Mouse (Mus musculus): ENCODE results near the gene Irgc1. TPM values are rescaled to one million over a fixed set of nuclear protein-coding genes. Genes with fewer than 3 reads are reported as not detected.

The Irgc1 gene
- polyA plus RNA-seq, 1 experiment from 2014 or later = not detected

DNA sequence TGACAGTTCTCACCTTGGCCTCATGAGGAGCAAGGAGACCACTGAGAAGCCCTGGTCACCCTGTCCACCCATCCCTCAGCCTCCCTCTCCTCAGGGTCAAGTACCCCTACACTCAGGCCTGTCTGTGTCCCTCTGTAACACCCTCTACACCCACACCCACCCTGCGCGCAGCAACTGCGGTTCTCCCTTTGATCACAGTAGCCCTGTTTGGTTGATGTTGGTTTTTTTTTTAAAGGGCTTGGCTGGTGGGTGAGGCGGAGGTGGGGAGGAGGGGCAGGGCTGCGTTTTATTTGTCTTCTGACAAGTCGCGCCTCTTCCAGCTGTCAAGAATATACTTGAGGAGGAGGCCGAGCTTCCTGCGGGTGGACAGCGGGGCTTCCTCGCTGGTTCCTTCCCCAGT lies 20.4 kb downstream of the Irgc1 start:
- 77% methylated on average over 11 of the region's 11 CpGs for WGBS
- no peak for DNase-seq (ENCODE audit: low spot score)
- Histone ChIP-seq H3K27me3 (replicated peaks; ENCODE audit: control insufficient read depth, insufficient read depth, low read length) (no peaks in the 10 kb centered on the region), H3K4me2 (ENCODE audit: low read length) (no peak overlapping the region), H3K9me3 (replicated peaks; ENCODE audit: control insufficient read depth, low read length) (no peaks in the 10 kb centered on the region), H3K4me1 (ENCODE audit: control insufficient read depth, insufficient read depth, low read length) (no peaks in the 10 kb centered on the region), H3K9ac (ENCODE audit: low read length) (no peak overlapping the region), H3K27ac (ENCODE audit: low read depth, low read length) (no peak overlapping the region), H3K36me3 (ENCODE audit: control insufficient read depth, insufficient read depth, low read length) (no peaks in the 10 kb centered on the region), H3K4me3 (ENCODE audit: low read depth, low read length) (no peak overlapping the region)
- ATAC-seq = no peak

DNA sequence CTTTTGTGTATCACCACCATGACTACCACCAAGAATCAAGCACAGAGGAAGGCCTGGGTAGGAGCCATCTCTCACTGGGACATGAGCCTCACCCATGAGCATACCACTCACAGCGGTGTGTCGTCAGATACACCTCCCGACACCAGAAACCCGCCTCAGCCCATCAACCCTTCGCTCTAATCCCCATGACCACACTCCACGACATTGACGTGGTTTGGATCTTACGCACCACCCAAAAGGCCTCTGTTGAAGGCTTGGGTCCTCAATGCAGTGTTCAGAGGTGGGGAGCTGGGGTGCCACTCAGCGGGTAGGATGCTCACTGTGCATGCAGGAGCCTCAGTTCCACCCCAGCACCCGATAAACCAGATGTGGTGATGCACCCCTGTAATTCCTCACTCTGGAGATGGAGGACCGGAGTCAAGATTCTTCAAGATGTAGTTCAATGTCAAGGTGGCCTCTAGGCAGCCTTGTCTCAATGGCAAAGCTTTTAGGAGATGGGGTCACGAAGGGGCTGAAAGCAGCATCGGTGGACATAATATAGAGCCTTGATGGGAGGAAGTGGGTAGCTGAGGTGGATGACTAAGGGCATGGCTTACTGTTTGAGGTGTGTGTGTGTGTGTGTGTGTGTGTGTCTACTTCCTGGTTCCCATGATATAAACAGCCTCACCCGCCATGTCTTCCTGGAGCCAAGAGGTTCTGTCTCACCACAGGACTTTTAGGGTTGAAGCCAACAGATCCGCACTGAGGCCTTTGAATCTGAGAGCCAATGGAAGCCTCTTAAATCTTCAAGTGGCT lies 21.3 kb downstream of the Irgc1 start:
- no peak overlapping the region for H3K9ac ChIP-seq (ENCODE audit: low read length)
- H3K27ac ChIP-seq (ENCODE audit: low read depth, low read length) = no peak overlapping the region
- WGBS = 94% methylated on average over 15 of the region's 15 CpGs
- no peak overlapping the region for H3K4me3 ChIP-seq (ENCODE audit: low read depth, low read length)
- H3K36me3 ChIP-seq (ENCODE audit: control insufficient read depth, insufficient read depth, low read length) = no peaks in the 10 kb centered on the region
- DNase-seq (ENCODE audit: low spot score) (no peak), ATAC-seq (no peak)
- H3K4me1 ChIP-seq (ENCODE audit: control insufficient read depth, insufficient read depth, low read length) = no peaks in the 10 kb centered on the region
- no peak overlapping the region for H3K4me2 ChIP-seq (ENCODE audit: low read length)
- no peaks in the 10 kb centered on the region for H3K9me3 ChIP-seq (replicated peaks; ENCODE audit: control insufficient read depth, low read length)
- H3K27me3 ChIP-seq (replicated peaks; ENCODE audit: control insufficient read depth, insufficient read depth, low read length) = no peaks in the 10 kb centered on the region

GRCm38 (mm10) chr7:24429413-24430112 lies 22.5 kb downstream of the Irgc1 start:
- no peaks in the 10 kb centered on the region for H3K4me1 ChIP-seq (ENCODE audit: control insufficient read depth, insufficient read depth, low read length)
- peak overlapping the region; percentile 56; the same call in 1 of the 2 replicates for H3K27ac ChIP-seq (ENCODE audit: low read depth, low read length)
- no peak overlapping the region for H3K4me2 ChIP-seq (ENCODE audit: low read length)
- H3K9me3 ChIP-seq (replicated peaks; ENCODE audit: control insufficient read depth, low read length) = no peaks in the 10 kb centered on the region
- no peak overlapping the region for H3K4me3 ChIP-seq (ENCODE audit: low read depth, low read length)
- H3K36me3 ChIP-seq (ENCODE audit: control insufficient read depth, insufficient read depth, low read length) = no peaks in the 10 kb centered on the region
- ATAC-seq (peak; percentile 74; the same call in 1 of the 2 replicates), DNase-seq (ENCODE audit: low spot score) (peak; percentile 83)
- no peaks in the 10 kb centered on the region for H3K27me3 ChIP-seq (replicated peaks; ENCODE audit: control insufficient read depth, insufficient read depth, low read length)
- no peak overlapping the region for H3K9ac ChIP-seq (ENCODE audit: low read length)
- 62% methylated on average over 16 of the region's 16 CpGs for WGBS

GRCm38 (mm10) chr7:24428725-24429124 lies 23.4 kb downstream of the Irgc1 start:
- Histone ChIP-seq H3K4me2 (ENCODE audit: low read length) (no peak overlapping the region), H3K27ac (ENCODE audit: low read depth, low read length) (peak overlapping the region; percentile 56; the same call in 1 of the 2 replicates), H3K4me3 (ENCODE audit: low read depth, low read length) (no peak overlapping the region), H3K9me3 (replicated peaks; ENCODE audit: control insufficient read depth, low read length) (no peaks in the 10 kb centered on the region), H3K9ac (ENCODE audit: low read length) (no peak overlapping the region), H3K27me3 (replicated peaks; ENCODE audit: control insufficient read depth, insufficient read depth, low read length) (no peaks in the 10 kb centered on the region), H3K4me1 (ENCODE audit: control insufficient read depth, insufficient read depth, low read length) (no peaks in the 10 kb centered on the region), H3K36me3 (ENCODE audit: control insufficient read depth, insufficient read depth, low read length) (peaks cover under 1% of the 10 kb centered on the region; the same call in 1 of the 2 replicates)
- DNase-seq (ENCODE audit: low spot score) (no peak), ATAC-seq (no peak)
- 83% methylated on average over 5 of the region's 5 CpGs for WGBS

DNA sequence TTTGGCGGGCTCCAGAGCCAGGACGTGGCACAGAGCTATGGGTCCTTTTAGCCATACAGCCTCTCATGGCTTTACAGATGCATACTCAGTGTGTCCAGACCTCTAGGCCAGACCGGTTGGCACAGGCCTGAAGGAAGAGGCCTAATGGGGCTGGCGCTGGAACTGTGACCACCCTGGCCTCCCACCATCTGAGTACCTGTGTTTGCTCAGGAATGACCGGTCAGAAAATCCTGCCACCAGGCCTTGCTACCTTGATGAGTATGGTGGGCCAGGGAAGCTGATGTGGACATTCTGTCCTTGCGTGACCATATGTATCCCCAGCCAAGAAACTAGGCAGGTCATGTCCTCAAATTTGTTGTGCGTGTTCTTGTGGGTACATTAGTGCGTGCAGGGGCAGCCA lies 24.9 kb downstream of the Irgc1 start:
- DNase-seq (ENCODE audit: low spot score) (no peak), ATAC-seq (no peak)
- Histone ChIP-seq H3K9me3 (replicated peaks; ENCODE audit: control insufficient read depth, low read length) (no peaks in the 10 kb centered on the region), H3K27me3 (replicated peaks; ENCODE audit: control insufficient read depth, insufficient read depth, low read length) (no peaks in the 10 kb centered on the region), H3K4me3 (ENCODE audit: low read depth, low read length) (no peak overlapping the region), H3K36me3 (ENCODE audit: control insufficient read depth, insufficient read depth, low read length) (peaks cover 12% of the 10 kb centered on the region; the same call in 1 of the 2 replicates), H3K4me2 (ENCODE audit: low read length) (no peak overlapping the region), H3K27ac (ENCODE audit: low read depth, low read length) (no peak overlapping the region), H3K9ac (ENCODE audit: low read length) (no peak overlapping the region), H3K4me1 (ENCODE audit: control insufficient read depth, insufficient read depth, low read length) (no peaks in the 10 kb centered on the region)
- WGBS = 96% methylated on average over 8 of the region's 8 CpGs

- DNase-seq (ENCODE audit: low spot score) (no peak), ATAC-seq (no peak)
- H3K4me2 ChIP-seq (ENCODE audit: low read length) = no peak overlapping the region
- no peaks in the 10 kb centered on the region for H3K9me3 ChIP-seq (replicated peaks; ENCODE audit: control insufficient read depth, low read length)
- H3K36me3 ChIP-seq (ENCODE audit: control insufficient read depth, insufficient read depth, low read length) = peaks cover 24% of the 10 kb centered on the region; the same call in 1 of the 2 replicates
- H3K9ac ChIP-seq (ENCODE audit: low read length) = no peak overlapping the region
- no peak overlapping the region for H3K27ac ChIP-seq (ENCODE audit: low read depth, low read length)
- H3K4me3 ChIP-seq (ENCODE audit: low read depth, low read length) = no peak overlapping the region
- H3K27me3 ChIP-seq (replicated peaks; ENCODE audit: control insufficient read depth, insufficient read depth, low read length) = no peaks in the 10 kb centered on the region
- H3K4me1 ChIP-seq (ENCODE audit: control insufficient read depth, insufficient read depth, low read length) = no peaks in the 10 kb centered on the region
- WGBS = 85% methylated on average over 9 of the region's 9 CpGs
Observed at GRCm38 (mm10) chr7:24425919-24426318, 26.2 kb downstream of the Irgc1 start.

DNA sequence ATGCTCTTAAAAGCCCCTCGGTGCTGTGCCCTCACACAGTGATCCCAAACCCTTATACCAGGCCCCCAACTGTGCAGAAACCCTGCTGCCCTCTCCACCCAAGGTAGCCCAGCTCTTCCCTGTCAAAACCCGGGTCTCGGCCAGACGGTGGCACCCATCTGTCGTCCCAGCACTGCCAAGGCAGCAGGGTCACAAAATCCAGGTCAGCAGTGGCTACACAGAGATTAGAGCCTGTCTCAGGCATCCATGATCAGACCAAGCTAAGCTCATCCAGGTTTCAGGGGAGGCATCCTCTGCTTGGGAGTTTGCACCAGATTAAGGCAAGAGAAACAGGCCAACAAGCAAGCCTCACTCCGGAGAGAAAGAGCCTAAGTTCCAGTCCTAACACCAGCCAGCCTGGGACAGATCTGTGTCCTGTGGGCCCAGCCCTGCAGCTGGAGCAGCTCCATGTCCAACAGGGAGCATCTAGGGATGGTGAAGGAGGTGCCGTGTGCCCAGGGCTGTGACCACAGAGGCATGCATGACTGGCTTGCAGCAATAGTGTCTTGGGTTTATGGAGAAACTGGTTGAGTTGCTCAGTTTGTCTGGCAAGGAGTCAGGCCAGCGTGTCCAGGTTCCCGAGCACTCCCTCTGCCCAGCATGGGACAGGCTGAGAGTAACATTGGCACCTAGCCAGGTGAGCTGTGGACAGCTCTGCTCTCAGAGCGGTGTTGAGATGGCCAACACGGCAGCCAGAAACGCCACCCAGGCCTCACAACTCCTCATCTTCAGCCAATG lies 28.0 kb downstream of the Irgc1 start:
- Histone ChIP-seq H3K4me1 (ENCODE audit: control insufficient read depth, insufficient read depth, low read length) (no peaks in the 10 kb centered on the region), H3K9me3 (replicated peaks; ENCODE audit: control insufficient read depth, low read length) (no peaks in the 10 kb centered on the region), H3K27ac (ENCODE audit: low read depth, low read length) (no peak overlapping the region), H3K9ac (ENCODE audit: low read length) (no peak overlapping the region), H3K27me3 (replicated peaks; ENCODE audit: control insufficient read depth, insufficient read depth, low read length) (no peaks in the 10 kb centered on the region), H3K4me2 (ENCODE audit: low read length) (no peak overlapping the region), H3K4me3 (ENCODE audit: low read depth, low read length) (no peak overlapping the region), H3K36me3 (ENCODE audit: control insufficient read depth, insufficient read depth, low read length) (peaks cover 29% of the 10 kb centered on the region; the same call in 1 of the 2 replicates)
- ATAC-seq = no peak
- 84% methylated on average over 12 of the region's 12 CpGs for WGBS
- peak; percentile 20 for DNase-seq (ENCODE audit: low spot score)

DNA sequence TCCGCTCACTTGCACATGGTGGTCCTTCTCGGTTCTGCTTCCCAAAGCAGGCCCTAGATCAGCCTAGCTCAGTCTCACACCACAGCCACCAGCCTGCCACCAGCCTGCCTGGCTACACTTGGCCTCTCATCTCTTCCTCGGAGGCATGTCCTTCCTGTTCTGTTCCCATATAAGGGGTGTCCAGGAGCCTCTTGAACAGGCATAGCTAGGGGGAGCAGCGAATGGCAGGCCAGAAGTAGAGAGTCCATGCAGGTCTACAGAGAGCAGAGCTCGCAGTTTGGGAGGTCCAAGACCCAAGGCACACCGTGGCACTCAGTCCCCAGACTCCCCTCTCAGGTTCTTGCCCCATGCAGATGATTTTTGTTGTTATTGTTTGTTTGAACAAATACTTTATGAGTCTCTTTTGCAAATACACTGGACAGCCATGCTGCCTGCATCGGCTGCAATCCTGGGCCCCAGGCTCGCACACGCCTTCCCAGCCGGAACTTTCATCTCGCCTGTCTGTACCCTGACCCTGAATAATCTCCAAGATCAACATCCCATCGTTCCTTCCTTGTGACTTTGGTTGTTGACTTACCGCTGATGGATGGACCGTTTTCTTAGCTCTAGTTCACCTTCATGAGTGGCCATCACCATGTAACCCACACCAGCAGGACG lies 28.9 kb downstream of the Irgc1 start:
- Histone ChIP-seq H3K4me2 (ENCODE audit: low read length) (no peak overlapping the region), H3K27ac (ENCODE audit: low read depth, low read length) (no peak overlapping the region), H3K4me3 (ENCODE audit: low read depth, low read length) (no peak overlapping the region), H3K9me3 (replicated peaks; ENCODE audit: control insufficient read depth, low read length) (no peaks in the 10 kb centered on the region), H3K36me3 (ENCODE audit: control insufficient read depth, insufficient read depth, low read length) (peaks cover 29% of the 10 kb centered on the region; the same call in 1 of the 2 replicates), H3K4me1 (ENCODE audit: control insufficient read depth, insufficient read depth, low read length) (no peaks in the 10 kb centered on the region), H3K9ac (ENCODE audit: low read length) (no peak overlapping the region), H3K27me3 (replicated peaks; ENCODE audit: control insufficient read depth, insufficient read depth, low read length) (no peaks in the 10 kb centered on the region)
- DNase-seq (ENCODE audit: low spot score) (no peak), ATAC-seq (no peak)
- 94% methylated on average over 15 of the region's 15 CpGs for WGBS
